In the genomic region with DNA sequence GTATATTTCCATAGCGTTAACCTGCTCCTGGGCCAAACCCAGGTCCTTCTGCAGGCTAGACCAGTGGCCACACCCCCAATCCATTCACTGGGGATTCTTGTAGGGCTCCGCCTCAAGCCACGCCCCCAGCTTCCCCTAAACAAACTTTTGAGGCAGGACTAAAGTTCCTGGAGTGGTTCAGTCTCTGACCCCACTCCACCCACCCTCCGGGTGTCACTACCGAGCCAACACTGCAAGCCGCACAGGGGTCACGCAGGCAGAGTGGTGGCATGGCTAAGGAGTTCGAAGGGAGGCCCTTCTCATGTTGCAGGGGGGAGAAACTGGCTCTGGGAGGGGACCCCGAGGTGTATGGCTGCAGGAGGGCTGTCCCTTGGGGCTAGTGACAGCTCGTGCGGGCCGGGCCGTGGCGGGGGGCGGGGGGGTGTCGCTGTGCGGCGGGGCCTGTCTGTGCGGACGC, we compare ENCODE assay signal across 8 mouse cellular contexts. TPM values are rescaled to one million over a fixed set of nuclear protein-coding genes. Genes with fewer than 3 reads are reported as not detected.
DNase-seq lines count a peak whose midpoint lies in the region; ATAC-seq and TF ChIP-seq lines count a peak whose summit lies in the region.

No protein-coding gene starts in this region.

- no peaks in the 10 kb centered on the region for H3K36me3 ChIP-seq in G1E (replicated peaks)
- H3K36me3 ChIP-seq in forebrain, embryonic 14.5 days (ENCODE audit: control insufficient read depth, insufficient read depth, low read length) = no peaks in the 10 kb centered on the region
- H3K36me3 ChIP-seq in megakaryocyte, embryonic 14.5 days (replicated peaks; ENCODE audit: low read length) = no peaks in the 10 kb centered on the region

- H3K9me3 ChIP-seq in G1E (replicated peaks) = no peaks in the 10 kb centered on the region
- no peaks in the 10 kb centered on the region for H3K9me3 ChIP-seq in forebrain, embryonic 14.5 days (replicated peaks; ENCODE audit: control insufficient read depth, low read length)
- no peaks in the 10 kb centered on the region for H3K9me3 ChIP-seq in megakaryocyte, embryonic 14.5 days

- peak overlapping the region; percentile 88 for H3K4me2 ChIP-seq in forebrain, embryonic 14.5 days (ENCODE audit: low read length)

- peak overlapping the region; percentile 92 for H3K27ac ChIP-seq in forebrain, embryonic 14.5 days (ENCODE audit: low read depth, low read length)

- WGBS in forebrain, embryonic 14.5 days = under 1% methylated on average over 20 of the region's 20 CpGs

- peak; percentile 57 for ATAC-seq in G1E (ENCODE audit: extremely low read depth, insufficient number of reproducible peaks, low FRiP score, poor library complexity, severe bottlenecking)
- ATAC-seq in forebrain, embryonic 14.5 days = peak; percentile 5

- peak overlapping the region; percentile 77 for H3K4me3 ChIP-seq in G1E (ENCODE audit: low read depth, low read length)
- H3K4me3 ChIP-seq in forebrain, embryonic 14.5 days (ENCODE audit: low read depth, low read length) = peak overlapping the region; percentile 77
- peak overlapping the region; percentile 94 for H3K4me3 ChIP-seq in megakaryocyte, embryonic 14.5 days (replicated peaks)

- H3K27me3 ChIP-seq in G1E (ENCODE audit: insufficient read depth, low read length) = peaks cover 73% of the 10 kb centered on the region
- 0 out of 2 replicates have a peak, but pooled peaks cover 8% of the 10 kb centered on the region for H3K27me3 ChIP-seq in forebrain, embryonic 14.5 days (replicated peaks; ENCODE audit: control insufficient read depth, insufficient read depth, low read length)
- H3K27me3 ChIP-seq in megakaryocyte, embryonic 14.5 days (replicated peaks) = peaks cover 10% of the 10 kb centered on the region

- TF ChIP-seq CTCF in G1E (IDR thresholded peaks at IDR 0.05; ENCODE audit: low read depth, low read length) = no peak

- peaks cover 67% of the 10 kb centered on the region for H3K4me1 ChIP-seq in G1E (ENCODE audit: insufficient read depth, low read depth, low read length)
- peaks cover 29% of the 10 kb centered on the region for H3K4me1 ChIP-seq in forebrain, embryonic 14.5 days (ENCODE audit: control insufficient read depth, insufficient read depth, low read length)
- H3K4me1 ChIP-seq in megakaryocyte, embryonic 14.5 days = peaks cover 90% of the 10 kb centered on the region

- DNase-seq in G1E (ENCODE audit: low spot score) = peak; percentile 91
- DNase-seq in c-Kit-positive CD71-positive TER-119-positive erythroid progenitor cells, embryonic 14.5 days (ENCODE audit: low spot score) = peak; percentile 82
- DNase-seq in forebrain, embryonic 14.5 days (ENCODE audit: low spot score) = peak; percentile 87
- peak; percentile 88 for DNase-seq in heart, postnatal 4 days
- peak; percentile 54 to 70 for DNase-seq in layer of hippocampus, postnatal 10 days (ENCODE audit: low spot score in 2 of 2)
- peak; percentile 66 for DNase-seq in right cerebral cortex, postnatal 14 days
- DNase-seq in urinary bladder, postnatal 25 days (ENCODE audit: low spot score) = peak; percentile 77

- peak overlapping the region; percentile 90 for H3K9ac ChIP-seq in forebrain, embryonic 14.5 days (ENCODE audit: low read length)

RNA-seq across cellular contexts. Expression of gene Nfic, which starts 25.8 kb away (rescaled TPM):
- total RNA-seq in G1E (2014; fragmentation: Nextera tagmentation) = 6.9 and 9.5 TPM in 2 replicates
- total RNA-seq in G1E (2017) = 0.52 and 0.66 TPM in 2 replicates
- 16.1 and 19.3 TPM in 2 replicates for polyA plus RNA-seq in G1E (2012)
- polyA plus RNA-seq in forebrain, embryonic 14.5 days (2014; fragmentation: Nextera tagmentation; extraction: Ambion mirVana) = 16.6 and 17.9 TPM in 2 replicates
- total RNA-seq in heart, postnatal 4 days (2021) = 100 to 1,000 TPM; 125 to 130 TPM
- total RNA-seq in layer of hippocampus, postnatal 10 days (2021) = 10 to 100 TPM; 51.2 to 55.8 TPM
- 184 and 257 TPM in 2 replicates for polyA plus RNA-seq in megakaryocyte, embryonic 14.5 days (2012; ENCODE audit: insufficient read depth, low replicate concordance)

RNA-seq across cellular contexts. Expression of gene Smim24, which starts 36.8 kb away (rescaled TPM):
- total RNA-seq in G1E (2014; fragmentation: Nextera tagmentation) (6.5 and 13.8 TPM in 2 replicates), G1E (2017) (1.9 and 3.5 TPM in 2 replicates)
- polyA plus RNA-seq in G1E (2012) = 1.6 and 1.8 TPM in 2 replicates
- 1.5 and 2.0 TPM in 2 replicates for polyA plus RNA-seq in forebrain, embryonic 14.5 days (2014; fragmentation: Nextera tagmentation; extraction: Ambion mirVana)
- total RNA-seq in heart, postnatal 4 days (2021) = 1 to 10 TPM; 1.9 to 2.4 TPM
- 1 to 10 TPM; 2.6 to 3.0 TPM for total RNA-seq in layer of hippocampus, postnatal 10 days (2021)
- 4.4 TPM in 1 of 2 replicates, not detected in the other for polyA plus RNA-seq in megakaryocyte, embryonic 14.5 days (2012; ENCODE audit: insufficient read depth, low replicate concordance)

RNA-seq across cellular contexts. Expression of gene Gm48552, which starts 40.8 kb away (rescaled TPM):
- 1.2 and 3.1 TPM in 2 replicates for total RNA-seq in G1E (2014; fragmentation: Nextera tagmentation)
- total RNA-seq in G1E (2017) = 0.38 and 0.93 TPM in 2 replicates
- polyA plus RNA-seq in G1E (2012) = 7.2 and 7.4 TPM in 2 replicates
- 0.65 and 0.69 TPM in 2 replicates for polyA plus RNA-seq in forebrain, embryonic 14.5 days (2014; fragmentation: Nextera tagmentation; extraction: Ambion mirVana)
- under 1 TPM; 0.72 to 0.98 TPM for total RNA-seq in heart, postnatal 4 days (2021)
- 1 to 10 TPM; 1.1 to 3.5 TPM for total RNA-seq in layer of hippocampus, postnatal 10 days (2021)
- polyA plus RNA-seq in megakaryocyte, embryonic 14.5 days (2012; ENCODE audit: insufficient read depth, low replicate concordance) = 8.4 TPM in 1 of 2 replicates, not detected in the other

RNA-seq across cellular contexts. Expression of gene Gm48551, which starts 45.4 kb away (rescaled TPM):
- total RNA-seq in G1E (2014; fragmentation: Nextera tagmentation) = 1.1 TPM in 1 of 2 replicates, not detected in the other
- total RNA-seq in G1E (2017) = 2.6 and 4.1 TPM in 2 replicates
- polyA plus RNA-seq in G1E (2012) = 0.72 and 1.3 TPM in 2 replicates
- polyA plus RNA-seq in forebrain, embryonic 14.5 days (2014; fragmentation: Nextera tagmentation; extraction: Ambion mirVana) = 3.6 and 4.8 TPM in 2 replicates
- total RNA-seq in heart, postnatal 4 days (2021) = under 1 TPM; 0.55 to 0.70 TPM
- 1 to 10 TPM; 2.3 to 4.5 TPM for total RNA-seq in layer of hippocampus, postnatal 10 days (2021)
- polyA plus RNA-seq in megakaryocyte, embryonic 14.5 days (2012; ENCODE audit: insufficient read depth, low replicate concordance) = 0.89 TPM in 1 of 2 replicates, not detected in the other

RNA-seq across cellular contexts. Expression of gene Dohh, which starts 45.4 kb away (rescaled TPM):
- 9.6 and 11.9 TPM in 2 replicates for total RNA-seq in G1E (2014; fragmentation: Nextera tagmentation)
- 60.4 and 69.7 TPM in 2 replicates for total RNA-seq in G1E (2017)
- polyA plus RNA-seq in G1E (2012) = 186 and 220 TPM in 2 replicates
- 78.7 and 78.8 TPM in 2 replicates for polyA plus RNA-seq in forebrain, embryonic 14.5 days (2014; fragmentation: Nextera tagmentation; extraction: Ambion mirVana)
- total RNA-seq in heart, postnatal 4 days (2021) = 10 to 100 TPM; 52.9 to 55.9 TPM
- total RNA-seq in layer of hippocampus, postnatal 10 days (2021) = 10 to 100 TPM; 72.0 to 77.3 TPM
- 80.4 and 114 TPM in 2 replicates for polyA plus RNA-seq in megakaryocyte, embryonic 14.5 days (2012; ENCODE audit: insufficient read depth, low replicate concordance)

Comparison
In these comparisons a context has a peak if more than half of its experiments do, and no peak if none do; other contexts are left out.
1. Peak in every context shown above with its lines: DNase-seq, ATAC-seq, H3K4me3 ChIP-seq and H3K27ac ChIP-seq.
2. RNA of gene Nfic, which starts 25.8 kb away (total RNA-seq): 125 to 130 TPM in heart, postnatal 4 days and 51.2 to 55.8 TPM in layer of hippocampus, postnatal 10 days; 0.52 to 9.5 TPM in G1E; every median in the first group is over 4 times any median in the second.